Mouse (Mus musculus) splenic B cell, adult 2 months (primary cell): ENCODE measurements at regions not wholly inside any gene's neighbourhood (a gene's known extent, or its start where the extent isn't known, plus 50 kb on each side); places are given as distances from the start of the nearest gene placed in this dataset.
"Not testable (repeated sequence)": the region's sequence is repeated elsewhere in the genome, so short reads cannot be mapped to it uniquely, and the experiment has no call there.

Experiments used
- DNase-seq: peaks from one replicate; pipeline ENCODE4 v3.0.0-alpha.2; 2011; ENCODE audit warnings: low read depth, low spot score
- H3K27me3 ChIP-seq: 2 replicates; pipeline ENCODE4 v1.6.1; 2012; ENCODE audit warnings: mild to moderate bottlenecking, low read length, moderate library complexity, mixed read lengths; ENCODE audit not compliant: control insufficient read depth, poor library complexity, insufficient read depth, severe bottlenecking
- H3K36me3 ChIP-seq: 2 replicates; pipeline ENCODE4 v1.6.1; 2012; ENCODE audit warnings: mild to moderate bottlenecking, low read length, moderate library complexity, mixed read lengths; ENCODE audit not compliant: control insufficient read depth, poor library complexity, insufficient read depth, severe bottlenecking

- H3K27me3 ChIP-seq: no peaks in the 10 kb centered on the region
- no peaks in the 10 kb centered on the region for H3K36me3 ChIP-seq
- no peak for DNase-seq
These were observed 544.0 kb downstream of the Zfp704 start for GRCm38 (mm10) chr3:9065892-9066291.

DNA sequence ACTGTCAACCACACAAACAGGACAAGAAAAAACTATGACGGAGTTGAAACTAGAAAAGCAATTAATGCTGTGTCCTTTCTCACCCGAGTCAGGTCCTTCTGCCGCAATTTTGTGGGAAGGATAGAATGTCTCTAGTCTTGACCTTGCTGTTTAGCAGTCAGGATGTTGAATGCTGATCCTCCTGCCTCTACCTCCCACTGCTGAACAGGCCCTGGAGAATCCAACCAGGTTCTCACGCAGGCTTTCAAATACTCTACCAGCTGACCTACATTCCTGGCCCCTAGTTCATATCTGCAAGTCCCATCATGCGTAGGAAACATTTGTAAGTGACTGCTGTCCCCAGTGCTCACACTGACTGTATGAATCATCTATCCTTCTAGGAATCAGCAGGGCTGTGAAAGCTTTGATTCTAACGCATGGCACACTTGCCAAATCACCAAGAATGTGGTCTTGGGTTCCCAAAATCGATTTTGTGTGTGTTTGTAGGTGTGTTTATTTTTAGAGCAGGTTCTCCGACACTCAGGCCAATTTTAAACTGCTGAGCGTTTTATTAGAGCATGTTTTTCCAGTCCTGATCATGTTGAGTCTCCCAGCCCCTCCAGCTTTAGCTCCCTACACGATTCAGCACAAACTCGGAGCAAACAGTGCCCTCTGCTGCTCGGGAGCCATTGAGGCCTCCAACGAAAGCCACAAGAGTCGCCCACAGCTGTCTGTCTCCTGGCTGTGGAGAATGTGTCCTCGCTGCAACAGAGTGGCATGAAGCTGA is 545.4 kb downstream of the Zfp704 start:
- DNase-seq: peak; percentile 57
- Histone ChIP-seq H3K27me3 (no peaks in the 10 kb centered on the region), H3K36me3 (no peaks in the 10 kb centered on the region)

DNA sequence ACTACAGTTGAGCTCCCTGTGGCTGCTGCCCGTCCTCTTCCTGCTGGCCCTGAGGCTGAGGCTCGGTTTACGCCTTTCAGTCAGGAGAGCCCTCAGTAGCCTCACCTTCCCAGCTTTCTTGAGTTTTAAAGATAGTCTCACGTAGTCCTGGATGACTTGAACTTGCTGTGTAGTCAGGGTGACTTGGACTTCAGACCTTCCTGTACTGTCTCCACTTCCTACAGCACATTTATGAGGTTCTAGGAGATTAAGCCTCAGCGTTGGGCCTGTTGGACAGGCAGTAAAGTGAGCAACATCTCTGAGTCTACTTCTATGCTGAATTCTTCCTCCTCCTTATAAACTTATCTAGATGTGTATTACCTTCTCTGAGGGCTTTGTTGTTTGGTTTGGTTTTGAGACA is 546.2 kb downstream of the Zfp704 start:
- Histone ChIP-seq H3K36me3 (no peaks in the 10 kb centered on the region), H3K27me3 (no peaks in the 10 kb centered on the region)
- no peak for DNase-seq

DNA sequence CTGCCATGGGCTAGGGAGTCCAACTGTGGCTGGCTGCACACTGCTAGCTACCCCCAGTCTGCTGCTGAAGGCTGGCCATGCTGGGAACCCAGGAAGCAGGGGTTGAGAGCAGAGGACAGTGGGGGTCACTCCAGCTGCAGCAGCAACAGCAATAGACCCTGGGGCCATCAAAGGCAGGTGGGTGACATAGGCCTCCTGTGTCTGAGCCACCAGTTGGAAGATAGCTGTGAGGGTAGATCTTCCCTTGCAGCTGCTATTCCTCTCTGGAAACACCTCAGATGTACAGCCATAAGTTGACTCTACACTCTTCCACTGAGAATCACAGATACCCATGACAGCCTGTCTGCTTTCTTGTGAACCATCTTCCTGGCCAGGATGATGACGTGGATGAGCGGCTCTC is 548.5 kb downstream of the Zfp704 start:
- DNase-seq: no peak
- no peaks in the 10 kb centered on the region for H3K36me3 ChIP-seq
- H3K27me3 ChIP-seq: no peaks in the 10 kb centered on the region

DNA sequence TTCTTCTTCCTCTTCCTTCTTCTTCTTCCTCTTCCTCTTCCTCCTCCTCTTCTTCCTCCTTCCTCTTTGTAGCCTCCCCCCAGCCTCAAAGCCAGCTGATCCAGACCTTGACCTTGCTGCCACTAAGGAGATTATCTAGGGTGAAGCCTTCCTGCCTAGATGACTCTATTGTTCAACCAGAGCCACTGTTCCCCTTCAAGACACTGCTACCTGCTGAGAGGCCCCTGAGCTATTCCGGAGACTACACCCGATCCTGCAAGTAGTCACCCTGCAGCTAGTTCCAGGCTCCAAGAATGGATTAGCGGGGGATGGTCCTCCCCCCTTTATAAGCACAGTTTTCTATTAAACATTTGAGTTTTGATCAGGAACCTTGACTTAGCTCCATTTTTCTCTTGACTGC is 552.2 kb downstream of the Zfp704 start:
- not testable (repeated sequence) for H3K36me3 ChIP-seq, H3K27me3 ChIP-seq, DNase-seq

DNA sequence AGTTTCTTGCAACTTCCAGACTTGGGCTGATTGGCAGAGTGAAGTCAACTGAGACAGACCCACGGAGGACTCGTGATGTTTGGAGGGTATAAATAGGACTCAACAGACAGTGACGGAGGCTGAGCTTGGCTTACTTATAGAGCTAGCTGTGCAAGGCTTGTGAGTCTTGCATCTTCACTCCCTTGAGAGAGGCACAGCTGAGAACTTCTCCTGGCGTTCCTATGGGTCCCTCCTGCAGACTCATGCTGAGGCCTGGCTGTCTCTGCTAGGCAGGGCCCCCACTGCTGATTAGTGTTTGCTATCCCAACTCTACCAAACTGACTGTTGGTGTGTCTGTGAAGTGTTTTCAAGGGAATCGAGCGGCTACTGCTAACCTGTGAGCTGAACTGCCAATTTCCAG is 553.0 kb downstream of the Zfp704 start:
- Histone ChIP-seq H3K36me3 (no peaks in the 10 kb centered on the region), H3K27me3 (no peaks in the 10 kb centered on the region)
- DNase-seq: no peak

GRCm38 (mm10) chr3:9055780-9056179 is 554.1 kb downstream of the Zfp704 start:
- DNase-seq: no peak
- H3K27me3 ChIP-seq: no peaks in the 10 kb centered on the region
- no peaks in the 10 kb centered on the region for H3K36me3 ChIP-seq
